In the genomic region with DNA sequence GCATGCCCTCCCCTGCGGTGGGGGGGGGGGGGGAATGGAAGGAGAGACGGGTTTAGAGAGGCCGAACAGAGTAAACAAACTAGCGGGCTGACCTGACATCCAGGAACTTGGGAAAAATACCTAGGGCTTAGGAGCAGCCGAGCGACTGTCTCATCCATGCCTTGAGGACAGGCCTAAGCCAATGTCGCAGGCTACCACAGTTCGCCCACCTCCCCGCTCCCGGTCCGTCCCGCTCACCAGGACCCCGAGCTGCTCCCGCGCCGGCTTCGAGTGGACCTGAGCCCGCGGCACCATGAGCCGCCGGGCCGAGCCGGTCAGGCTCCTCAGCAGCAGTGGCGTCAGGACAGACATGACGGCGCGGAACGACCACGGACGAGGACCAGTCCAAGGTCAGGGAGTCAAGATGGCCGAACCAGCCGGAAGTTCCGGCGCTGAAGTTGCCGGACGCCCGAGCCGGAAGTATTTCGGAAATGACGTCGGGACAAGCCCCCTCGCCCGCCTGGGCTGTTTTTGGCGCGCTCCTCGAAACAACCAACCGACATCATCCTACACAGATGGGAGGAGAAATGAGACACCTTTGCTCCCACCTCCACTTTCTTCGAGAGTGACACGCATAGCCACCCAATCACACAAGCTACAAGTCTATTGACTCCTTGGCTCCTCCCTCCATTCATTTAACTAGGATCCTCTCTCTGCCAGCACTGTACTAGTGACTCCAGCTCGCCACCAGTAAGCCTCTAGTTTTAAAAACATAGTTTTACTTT, we compare ENCODE assay signal across 8 mouse cellular contexts. TPM values are rescaled to one million over a fixed set of nuclear protein-coding genes. Genes with fewer than 3 reads are reported as not detected.
A peak's percentile ranks its signal among the peaks of the same experiment; 100 is the strongest.
DNase-seq lines count a peak whose midpoint lies in the region; ATAC-seq and TF ChIP-seq lines count a peak whose summit lies in the region.

Cox8a (minus strand) TSS at position 455 of the 764 bp plus-strand sequence.

- ATAC-seq in cerebellum, adult (ENCODE audit: insufficient number of reproducible peaks, low FRiP score, low TSS enrichment), result peak; percentile 96
- peak; percentile 98 for ATAC-seq in forebrain, embryonic 13.5 days
- ATAC-seq in liver, postnatal 0 days, result peak; percentile 98
- ATAC-seq in neural tube, embryonic 14.5 days (ENCODE audit: low read depth), result peak; percentile 98

- H3K4me2 ChIP-seq in forebrain, embryonic 13.5 days, result peak within 1 kb of the TSS; percentile 82
- H3K4me2 ChIP-seq in liver, postnatal 0 days (ENCODE audit: low read depth, low read length), result peak within 1 kb of the TSS; percentile 92
- H3K4me2 ChIP-seq in neural tube, embryonic 14.5 days (ENCODE audit: low read depth, low read length), result peak within 1 kb of the TSS; percentile 81

- DNase-seq in heart, postnatal 10 days, result peak; percentile 98 to 99
- peak; percentile 100 for DNase-seq in large intestine, adult 2 months (ENCODE audit: low read depth, low spot score)
- peak; percentile 97 for DNase-seq in liver, postnatal 0 days
- DNase-seq in testis, postnatal 10 days (ENCODE audit: low spot score), result peak; percentile 93

- no peaks in the 10 kb centered on the region for H3K27me3 ChIP-seq in ES-Bruce4 (ENCODE audit: control insufficient read depth, insufficient read depth, low read length, poor library complexity, severe bottlenecking)
- H3K27me3 ChIP-seq in forebrain, embryonic 13.5 days, result no peaks in the 10 kb centered on the region
- H3K27me3 ChIP-seq in liver, postnatal 0 days (ENCODE audit: insufficient read depth, low read length), result no peaks in the 10 kb centered on the region
- H3K27me3 ChIP-seq in neural tube, embryonic 14.5 days (ENCODE audit: control insufficient read depth, insufficient read depth, low read length), result no peaks in the 10 kb centered on the region

- H3K4me1 ChIP-seq in ES-Bruce4 (ENCODE audit: control insufficient read depth, insufficient read depth, low read length), result no peaks in the 10 kb centered on the region
- H3K4me1 ChIP-seq in forebrain, embryonic 13.5 days, result peaks cover 34% of the 10 kb centered on the region
- H3K4me1 ChIP-seq in liver, postnatal 0 days (ENCODE audit: insufficient read depth), result peaks cover 30% of the 10 kb centered on the region
- peaks cover 17% of the 10 kb centered on the region for H3K4me1 ChIP-seq in neural tube, embryonic 14.5 days (ENCODE audit: control insufficient read depth, insufficient read depth, low read length)

- no peak for TF ChIP-seq CTCF in ES-Bruce4 (IDR thresholded peaks at IDR 0.05; ENCODE audit: low read depth, low read length)
- TF ChIP-seq CTCF in liver, postnatal 0 days (IDR thresholded peaks at IDR 0.05; ENCODE audit: low read depth), result no peak

- peak within 1 kb of the TSS; percentile 46 for H3K27ac ChIP-seq in ES-Bruce4 (ENCODE audit: insufficient read depth, low read length)
- peak within 1 kb of the TSS; percentile 67 for H3K27ac ChIP-seq in forebrain, embryonic 13.5 days
- H3K27ac ChIP-seq in liver, postnatal 0 days (ENCODE audit: low read depth), result peak within 1 kb of the TSS; percentile 94
- H3K27ac ChIP-seq in neural tube, embryonic 14.5 days (ENCODE audit: low read depth, low read length), result peak within 1 kb of the TSS; percentile 74

- no peak for TF ChIP-seq POLR2A in ES-Bruce4 (IDR thresholded peaks at IDR 0.05; ENCODE audit: insufficient read depth, low read length)

- no peak for TF ChIP-seq EP300 in ES-Bruce4 (IDR thresholded peaks at IDR 0.05; ENCODE audit: insufficient read depth, low read depth, low read length)
- peak; percentile 56; the same call in 1 of the 2 replicates for TF ChIP-seq EP300 in liver, postnatal 0 days (IDR thresholded peaks at IDR 0.05; ENCODE audit: low read depth)

- peaks cover 23% of the 10 kb centered on the region for H3K36me3 ChIP-seq in ES-Bruce4 (ENCODE audit: control insufficient read depth, insufficient read depth, low read length, poor library complexity, severe bottlenecking)
- peaks cover 30% of the 10 kb centered on the region for H3K36me3 ChIP-seq in forebrain, embryonic 13.5 days (ENCODE audit: poor library complexity, severe bottlenecking)
- H3K36me3 ChIP-seq in liver, postnatal 0 days (replicated peaks; ENCODE audit: insufficient read depth, low read length), result peaks cover 31% of the 10 kb centered on the region
- peaks cover 6% of the 10 kb centered on the region for H3K36me3 ChIP-seq in neural tube, embryonic 14.5 days (ENCODE audit: control insufficient read depth, insufficient read depth, low read length)

- peak within 1 kb of the TSS; percentile 81 for H3K9ac ChIP-seq in ES-Bruce4 (ENCODE audit: low read depth, poor library complexity, severe bottlenecking)
- peak within 1 kb of the TSS; percentile 81 for H3K9ac ChIP-seq in forebrain, embryonic 13.5 days
- peak within 1 kb of the TSS; percentile 91 for H3K9ac ChIP-seq in liver, postnatal 0 days (replicated peaks)
- H3K9ac ChIP-seq in neural tube, embryonic 14.5 days (replicated peaks; ENCODE audit: low read depth, low read length), result peak within 1 kb of the TSS; percentile 76

- WGBS in forebrain, embryonic 13.5 days, result under 1% methylated on average over 50 of the region's 50 CpGs
- under 1% methylated on average over 50 of the region's 50 CpGs for WGBS in large intestine, adult 2 months
- WGBS in liver, postnatal 0 days (ENCODE audit: insufficient replicate concordance), result under 1% methylated on average over 50 of the region's 50 CpGs
- under 1% methylated on average over 47 of the region's 50 CpGs for WGBS in neural tube, embryonic 14.5 days

- H3K9me3 ChIP-seq in ES-Bruce4 (replicated peaks; ENCODE audit: control insufficient read depth, insufficient read depth, low read length, poor library complexity, severe bottlenecking), result no peaks in the 10 kb centered on the region
- no peaks in the 10 kb centered on the region for H3K9me3 ChIP-seq in forebrain, embryonic 13.5 days (replicated peaks)
- H3K9me3 ChIP-seq in liver, postnatal 0 days (ENCODE audit: low read length), result no peaks in the 10 kb centered on the region
- H3K9me3 ChIP-seq in neural tube, embryonic 14.5 days (ENCODE audit: control insufficient read depth, low read length), result no peaks in the 10 kb centered on the region

- intact Hi-C loops in heart, postnatal 10 days (cut with DNase I), result no loop called here

- peak within 1 kb of the TSS; percentile 68 for H3K4me3 ChIP-seq in ES-Bruce4 (ENCODE audit: low read depth, low read length)
- peak within 1 kb of the TSS; percentile 79 for H3K4me3 ChIP-seq in forebrain, embryonic 13.5 days
- peak within 1 kb of the TSS; percentile 85 for H3K4me3 ChIP-seq in liver, postnatal 0 days (ENCODE audit: low read depth, low read length)
- peak within 1 kb of the TSS; percentile 69 for H3K4me3 ChIP-seq in neural tube, embryonic 14.5 days (ENCODE audit: low read depth, low read length)

RNA-seq across cellular contexts. Expression of gene Cox8a, which starts in this region (rescaled TPM):
- polyA plus RNA-seq in ES-Bruce4 (2011; ENCODE audit: insufficient read depth, insufficient read length, low read depth, missing spikeins), result 584 and 638 TPM in 2 replicates
- polyA plus RNA-seq in forebrain, embryonic 13.5 days (2015; fragmentation: Nextera tagmentation; extraction: Ambion mirVana), result 673 and 749 TPM in 2 replicates
- 100 to 1,000 TPM; 661 to 717 TPM for total RNA-seq in heart, postnatal 10 days (2021)
- 2,194 and 2,281 TPM in 2 replicates for polyA plus RNA-seq in large intestine, adult 2 months (2012; rRNA removed)
- 1,162 and 1,195 TPM in 2 replicates for polyA plus RNA-seq in liver, postnatal 0 days (2015; fragmentation: Nextera tagmentation; extraction: Ambion mirVana)
- 1,130 and 1,330 TPM in 2 replicates for polyA plus RNA-seq in neural tube, embryonic 14.5 days (2014; fragmentation: Nextera tagmentation; extraction: Ambion mirVana)

Comparison
In these comparisons a context has a peak if more than half of its experiments do, and no peak if none do; other contexts are left out.
1. Peak in every context shown above with its lines: DNase-seq, ATAC-seq, H3K4me3 ChIP-seq and H3K27ac ChIP-seq.